Mouse (Mus musculus) limb, embryonic 13.5 days (tissue): ENCODE measurements around the gene Dlgap1. TPM values are rescaled to one million over a fixed set of nuclear protein-coding genes. Genes with fewer than 3 reads are reported as not detected.

ENCODE experiments used
- ATAC-seq: fragments of 200-750 bp; cut with Nextera tagmentation; 2 replicates; pipeline ENCODE4 v1.8.0; 2017; ENCODE audit warnings: low read depth, moderate number of reproducible peaks, moderate TSS enrichment; ENCODE audit not compliant: low FRiP score
- H3K27ac ChIP-seq: fragments of 300-500 bp; sonication (generic); 2 replicates; pipeline ENCODE4 v1.5.1; 2015; ENCODE audit warnings: inconsistent platforms, mild to moderate bottlenecking, moderate library complexity
- H3K27me3 ChIP-seq: fragments of 300-500 bp; sonication (generic); 2 replicates; pipeline ENCODE4 v1.6.1; 2015; ENCODE audit warnings: mild to moderate bottlenecking, inconsistent platforms
- H3K36me3 ChIP-seq: fragments of 300-500 bp; sonication (generic); 2 replicates; pipeline ENCODE4 v1.6.1; 2015; ENCODE audit warnings: inconsistent platforms, mild to moderate bottlenecking, moderate library complexity
- H3K4me1 ChIP-seq: fragments of 300-500 bp; sonication (generic); 2 replicates; pipeline ENCODE4 v1.6.1; 2015; ENCODE audit warnings: inconsistent platforms
- H3K4me2 ChIP-seq: fragments of 300-500 bp; sonication (generic); replicated peaks from 2 replicates; pipeline ENCODE4 v1.6.1; 2015; ENCODE audit warnings: inconsistent platforms, mild to moderate bottlenecking, moderate library complexity
- H3K4me3 ChIP-seq: fragments of 300-500 bp; sonication (generic); 2 replicates; pipeline ENCODE4 v1.5.1; 2015; ENCODE audit warnings: moderate library complexity, mild to moderate bottlenecking, inconsistent platforms
- H3K9ac ChIP-seq: fragments of 300-500 bp; sonication (generic); 2 replicates; pipeline ENCODE4 v1.6.1; 2015; ENCODE audit warnings: mild to moderate bottlenecking, inconsistent platforms
- H3K9me3 ChIP-seq: fragments of 300-500 bp; sonication (generic); 2 replicates; pipeline ENCODE4 v1.6.1; 2016; ENCODE audit warnings: inconsistent platforms
- WGBS: fragments of 180-500 bp; shearing (Covaris S2); methylation state at CpG from one replicate; pipeline ENCODE4 v1.1.7; 2015; 5-methylcytosine and 5-hydroxymethylcytosine counted together
- polyA plus RNA-seq: library from polyadenylated mRNA; unstranded; fragments of >200 nt; fragmentation: Nextera tagmentation; extraction: Ambion mirVana; gene quantifications from 2 replicates; pipeline ENCODE4 v1.2.1, GENCODE M21; 2015

Dlgap1 gene
- polyA plus RNA-seq, 1 experiment from 2014 or later = 9.2 TPM

GRCm38 (mm10) chr17:70748964-70749650, 780.2 kb downstream of the Dlgap1 start:
- Histone ChIP-seq H3K36me3 (no peaks in the 10 kb centered on the region), H3K9me3 (no peaks in the 10 kb centered on the region), H3K27me3 (no peaks in the 10 kb centered on the region), H3K4me2 (no peak overlapping the region), H3K9ac (no peak overlapping the region), H3K4me1 (peaks cover 39% of the 10 kb centered on the region), H3K4me3 (no peak overlapping the region), H3K27ac (no peak overlapping the region)
- 38% methylated on average over 7 of the region's 7 CpGs for WGBS
- ATAC-seq = no peak

DNA sequence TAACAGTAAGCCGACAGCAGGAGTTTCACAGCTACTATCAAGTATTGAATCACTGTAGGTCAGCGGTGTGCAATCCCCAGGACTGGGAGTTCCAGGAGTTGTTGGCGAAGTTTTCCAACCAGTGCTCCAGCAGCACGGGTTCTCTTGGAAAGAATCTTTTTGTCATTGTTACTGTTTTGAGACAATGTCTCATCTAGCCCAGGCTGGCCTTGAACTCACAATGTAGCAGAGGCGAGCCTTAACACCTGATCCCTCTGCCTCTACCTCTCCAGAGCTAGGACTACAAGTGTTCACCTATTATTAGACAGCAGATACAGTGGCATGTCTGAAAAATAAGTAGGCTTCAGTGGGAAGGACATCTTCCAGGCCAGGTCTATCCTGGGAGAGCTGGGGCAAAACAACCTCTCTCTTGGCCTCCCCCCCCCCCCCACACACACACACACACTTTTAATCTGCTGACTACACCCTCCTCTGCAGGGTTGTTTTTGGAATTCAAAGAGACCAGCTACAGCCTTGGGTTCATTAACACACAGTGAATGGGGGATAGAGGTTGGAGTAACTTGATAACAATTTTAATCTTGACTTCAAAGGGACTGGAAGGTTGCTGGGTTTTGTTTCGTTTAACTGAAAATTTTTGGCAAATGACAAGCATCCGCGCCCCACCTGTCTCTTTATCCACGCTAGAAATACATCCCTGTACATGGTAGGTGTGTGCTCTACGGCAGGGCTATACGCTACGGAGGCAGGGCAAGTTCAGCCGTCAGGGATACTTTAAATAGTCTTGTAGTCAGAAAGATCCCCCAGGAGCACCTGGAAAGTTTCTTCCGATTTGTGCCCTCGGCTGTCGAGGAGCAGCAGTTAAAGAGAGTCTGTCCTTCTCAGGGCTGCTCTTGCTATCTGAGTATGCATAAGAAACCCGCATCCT, 781.6 kb downstream of the Dlgap1 start:
- Histone ChIP-seq H3K27ac (no peak overlapping the region), H3K36me3 (no peaks in the 10 kb centered on the region), H3K4me2 (peak overlapping the region; percentile 63), H3K4me1 (peaks cover 47% of the 10 kb centered on the region), H3K27me3 (no peaks in the 10 kb centered on the region), H3K4me3 (peak overlapping the region; percentile 41), H3K9ac (peak overlapping the region; percentile 63; the same call in 1 of the 2 replicates), H3K9me3 (no peaks in the 10 kb centered on the region)
- no peak for ATAC-seq
- WGBS = 41% methylated on average over 17 of the region's 17 CpGs

DNA sequence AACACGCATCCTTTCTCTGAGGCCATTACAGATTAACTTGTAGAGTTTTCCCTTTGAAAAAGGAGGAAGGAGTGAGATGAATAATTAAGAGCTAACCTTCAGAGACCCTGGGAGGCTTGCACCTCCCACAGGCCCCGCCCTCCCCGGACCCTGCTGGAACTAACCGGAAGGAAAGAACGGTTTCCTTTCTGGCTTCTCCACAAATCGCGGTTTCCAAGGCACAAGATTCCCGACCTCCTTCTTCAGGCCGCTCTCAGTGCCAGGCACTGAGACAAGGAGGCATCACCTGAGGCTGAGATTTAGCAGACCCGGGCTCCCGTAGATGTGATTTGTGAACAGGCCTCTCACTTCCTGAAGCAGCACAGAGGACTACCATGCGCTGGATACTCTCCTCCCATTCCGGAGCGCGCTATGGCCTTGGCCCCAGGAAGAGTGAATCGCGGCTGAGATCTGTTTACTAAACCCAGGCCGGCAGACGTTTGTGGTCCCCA, 782.3 kb downstream of the Dlgap1 start:
- Histone ChIP-seq H3K9ac (peak overlapping the region; percentile 63), H3K4me1 (peaks cover 54% of the 10 kb centered on the region), H3K4me3 (peak overlapping the region; percentile 41), H3K4me2 (peak overlapping the region; percentile 63), H3K27me3 (no peaks in the 10 kb centered on the region), H3K27ac (peak overlapping the region; percentile 52; the same call in 1 of the 2 replicates), H3K36me3 (no peaks in the 10 kb centered on the region), H3K9me3 (no peaks in the 10 kb centered on the region)
- WGBS = 4% methylated on average over 19 of the region's 19 CpGs
- ATAC-seq = no peak

GRCm38 (mm10) chr17:70751676-70752075, 782.8 kb downstream of the Dlgap1 start:
- no peaks in the 10 kb centered on the region for H3K36me3 ChIP-seq
- H3K27me3 ChIP-seq = no peaks in the 10 kb centered on the region
- no peak for ATAC-seq
- peak overlapping the region; percentile 63 for H3K9ac ChIP-seq
- peaks cover 51% of the 10 kb centered on the region for H3K4me1 ChIP-seq
- WGBS = 51% methylated on average over 6 of the region's 6 CpGs
- H3K9me3 ChIP-seq = no peaks in the 10 kb centered on the region
- H3K4me3 ChIP-seq = peak overlapping the region; percentile 41
- peak overlapping the region; percentile 52; the same call in 1 of the 2 replicates for H3K27ac ChIP-seq
- H3K4me2 ChIP-seq = peak overlapping the region; percentile 63

GRCm38 (mm10) chr17:70753444-70754032, 784.7 kb downstream of the Dlgap1 start:
- no peak; the same call in 1 of the 2 replicates for ATAC-seq
- no peak overlapping the region for H3K9ac ChIP-seq
- H3K9me3 ChIP-seq = no peaks in the 10 kb centered on the region
- H3K4me1 ChIP-seq = peaks cover 34% of the 10 kb centered on the region
- no peaks in the 10 kb centered on the region for H3K27me3 ChIP-seq
- no peak overlapping the region for H3K4me2 ChIP-seq
- no peak overlapping the region for H3K27ac ChIP-seq
- WGBS = 58% methylated on average over 13 of the region's 13 CpGs
- no peak overlapping the region for H3K4me3 ChIP-seq
- no peaks in the 10 kb centered on the region for H3K36me3 ChIP-seq

GRCm38 (mm10) chr17:70754041-70754440, 785.2 kb downstream of the Dlgap1 start:
- Histone ChIP-seq H3K9ac (no peak overlapping the region), H3K27me3 (no peaks in the 10 kb centered on the region), H3K4me3 (no peak overlapping the region), H3K4me2 (peak overlapping the region; percentile 79; the same call in 1 of the 2 replicates), H3K36me3 (no peaks in the 10 kb centered on the region), H3K4me1 (peaks cover 32% of the 10 kb centered on the region), H3K9me3 (no peaks in the 10 kb centered on the region), H3K27ac (0 out of 2 replicates have a peak overlapping the region, but pooled peaks have one; percentile 1)
- ATAC-seq = no peak
- 67% methylated on average over 9 of the region's 9 CpGs for WGBS

DNA sequence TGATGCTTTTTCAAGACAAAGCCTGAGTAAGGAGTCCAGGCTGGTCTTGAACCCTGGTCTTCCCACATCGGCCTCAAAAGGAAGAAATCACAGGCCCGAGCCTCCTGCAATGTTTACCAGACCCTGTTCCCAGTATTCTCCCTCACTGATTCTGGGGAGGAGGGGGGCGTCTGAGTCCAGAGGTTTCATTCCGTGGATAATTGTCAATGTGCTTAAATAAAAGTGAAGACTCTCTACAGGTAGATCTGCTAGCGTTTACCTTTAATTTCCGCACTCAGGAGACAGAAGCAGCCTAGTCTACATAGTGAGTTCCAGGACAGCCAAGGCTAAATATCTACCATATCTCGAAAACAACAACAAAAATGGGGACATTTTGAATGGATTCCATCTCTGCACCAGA, 785.8 kb downstream of the Dlgap1 start:
- Histone ChIP-seq H3K27me3 (no peaks in the 10 kb centered on the region), H3K9ac (peak overlapping the region; percentile 58; the same call in 1 of the 2 replicates), H3K4me1 (peaks cover 32% of the 10 kb centered on the region), H3K27ac (peak overlapping the region; percentile 86; the same call in 1 of the 2 replicates), H3K4me3 (peak overlapping the region; percentile 46; the same call in 1 of the 2 replicates), H3K4me2 (peak overlapping the region; percentile 79), H3K36me3 (no peaks in the 10 kb centered on the region), H3K9me3 (no peaks in the 10 kb centered on the region)
- WGBS = 53% methylated on average over 7 of the region's 7 CpGs
- ATAC-seq = no peak

DNA sequence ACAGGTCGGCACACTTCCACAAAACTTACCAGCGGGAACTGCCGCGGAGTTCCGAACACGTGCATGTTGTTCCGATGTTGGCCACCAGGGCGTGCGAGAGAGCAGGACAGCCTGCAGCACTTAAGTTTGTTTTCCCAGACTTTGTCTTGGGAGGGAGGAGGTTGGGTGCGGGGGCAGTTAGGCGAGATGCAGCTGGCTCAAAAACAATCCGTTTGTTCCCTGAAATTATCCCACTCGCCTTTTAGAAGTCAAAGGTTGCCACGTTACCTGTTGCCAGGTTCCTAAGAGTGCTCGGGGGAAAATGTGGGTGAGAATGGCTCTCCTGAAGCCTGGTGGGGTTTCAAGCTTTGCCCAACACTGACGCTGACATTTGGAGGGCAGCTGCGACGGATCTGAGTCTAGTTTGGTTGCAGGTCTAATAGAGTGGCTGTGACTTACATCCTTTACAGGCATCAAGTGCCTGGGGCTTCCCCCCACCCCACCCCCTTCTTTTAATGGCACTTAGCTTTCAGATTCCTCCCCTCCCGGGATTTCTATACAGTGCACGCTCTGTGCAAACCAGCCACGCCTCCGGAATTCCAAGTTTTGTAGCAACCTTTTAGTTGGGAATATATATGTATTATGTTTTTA, 786.3 kb downstream of the Dlgap1 start:
- Histone ChIP-seq H3K4me3 (peak overlapping the region; percentile 46), H3K9ac (peak overlapping the region; percentile 58), H3K27ac (peak overlapping the region; percentile 86), H3K36me3 (no peaks in the 10 kb centered on the region), H3K27me3 (no peaks in the 10 kb centered on the region), H3K4me2 (peak overlapping the region; percentile 79), H3K9me3 (no peaks in the 10 kb centered on the region), H3K4me1 (peaks cover 32% of the 10 kb centered on the region)
- peak; percentile 78; the same call in 1 of the 2 replicates for ATAC-seq
- WGBS = 0% methylated on average over 22 of the region's 22 CpGs

DNA sequence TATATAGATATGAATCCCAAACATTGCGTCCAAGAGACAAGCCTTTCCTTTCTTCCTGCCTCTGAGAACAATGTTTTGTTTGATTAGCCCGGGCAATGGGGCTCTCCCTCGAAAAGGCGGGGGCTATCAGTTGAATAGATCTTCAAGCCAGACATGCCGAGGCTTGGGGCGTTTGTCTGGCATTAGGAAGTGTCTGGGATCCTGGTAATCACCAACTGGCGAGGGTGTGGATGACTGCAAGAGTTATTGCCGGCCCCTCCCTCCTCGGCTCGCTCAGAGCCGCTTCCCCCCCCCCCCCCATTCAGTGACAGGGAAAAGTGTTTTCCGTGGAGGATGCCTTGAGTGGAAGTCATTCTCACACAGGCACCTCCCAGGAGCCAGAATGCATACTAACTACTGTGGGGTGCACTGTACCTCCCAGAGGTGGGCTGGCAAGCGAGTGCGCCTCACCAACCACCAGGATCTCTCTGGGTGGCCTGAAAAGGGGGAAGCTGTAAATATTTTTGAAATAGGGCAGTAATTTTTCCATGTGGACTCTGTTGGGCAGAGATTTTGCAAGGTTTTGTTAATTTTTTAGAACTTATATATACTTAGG, 786.9 kb downstream of the Dlgap1 start:
- peak overlapping the region; percentile 58; the same call in 1 of the 2 replicates for H3K9ac ChIP-seq
- ATAC-seq = peak; percentile 42; the same call in 1 of the 2 replicates
- peak overlapping the region; percentile 86; the same call in 1 of the 2 replicates for H3K27ac ChIP-seq

GRCm38 (mm10) chr17:70762001-70762400, 793.1 kb downstream of the Dlgap1 start:
- Histone ChIP-seq H3K36me3 (no peaks in the 10 kb centered on the region), H3K9ac (no peak overlapping the region), H3K9me3 (no peaks in the 10 kb centered on the region), H3K4me3 (no peak overlapping the region), H3K4me1 (no peaks in the 10 kb centered on the region), H3K4me2 (no peak overlapping the region), H3K27ac (no peak overlapping the region), H3K27me3 (no peaks in the 10 kb centered on the region)
- WGBS = 91% methylated on average over 7 of the region's 7 CpGs
- no peak for ATAC-seq

More for the DNA sequence above, 786.9 kb downstream of the Dlgap1 start:
- H3K4me1 ChIP-seq = peaks cover 27% of the 10 kb centered on the region
- peak overlapping the region; percentile 79 for H3K4me2 ChIP-seq
- no peaks in the 10 kb centered on the region for H3K27me3 ChIP-seq
- WGBS = 3% methylated on average over 13 of the region's 14 CpGs
- H3K4me3 ChIP-seq = peak overlapping the region; percentile 46
- no peaks in the 10 kb centered on the region for H3K36me3 ChIP-seq
- no peaks in the 10 kb centered on the region for H3K9me3 ChIP-seq

- ATAC-seq = no peak
- 85% methylated on average over 10 of the region's 10 CpGs for WGBS
- no peak overlapping the region for H3K4me3 ChIP-seq
- H3K9ac ChIP-seq = no peak overlapping the region
- no peak overlapping the region for H3K27ac ChIP-seq
- no peaks in the 10 kb centered on the region for H3K4me1 ChIP-seq
- H3K27me3 ChIP-seq = no peaks in the 10 kb centered on the region
- no peak overlapping the region for H3K4me2 ChIP-seq
- no peaks in the 10 kb centered on the region for H3K36me3 ChIP-seq
- H3K9me3 ChIP-seq = no peaks in the 10 kb centered on the region
These were observed 793.8 kb downstream of the Dlgap1 start for GRCm38 (mm10) chr17:70762634-70763033.
